Mouse (Mus musculus): ENCODE measurements around the gene Tiam1. TPM values are rescaled to one million over a fixed set of nuclear protein-coding genes. Genes with fewer than 3 reads are reported as not detected.
"Not testable (repeated sequence)": the region's sequence is repeated elsewhere in the genome, so short reads cannot be mapped to it uniquely, and the experiment has no call there.

The Tiam1 gene
- total RNA-seq, 2 experiments from 2014 or later = 58.8 to 64.4 TPM

DNA sequence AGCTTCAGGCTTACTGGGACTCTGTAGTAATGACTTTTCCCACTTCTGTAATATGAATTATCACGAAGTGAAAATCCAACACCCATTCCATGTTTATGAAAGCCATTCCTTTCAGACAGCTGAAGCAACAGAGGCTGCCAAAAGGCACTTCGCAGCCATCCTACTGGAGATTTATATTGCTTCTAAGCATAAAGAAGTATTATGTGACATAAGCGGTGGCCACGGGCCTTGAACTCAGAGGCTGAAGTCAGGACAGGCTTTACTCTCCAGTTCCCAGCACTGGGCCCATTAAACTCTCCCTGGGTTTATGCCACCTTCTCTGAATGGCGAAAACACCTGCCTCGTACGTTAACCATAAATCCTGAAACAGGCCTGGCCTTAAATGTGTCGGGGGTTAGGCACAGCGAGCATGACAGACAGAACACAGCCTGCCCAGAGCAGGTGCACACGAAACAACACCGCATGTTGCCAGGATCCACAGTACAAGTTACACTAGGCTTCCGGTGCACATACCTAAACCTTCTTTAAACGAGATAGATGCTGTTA, 26.9 kb downstream of the Tiam1 start:
- intact Hi-C loops (cut with DNase I) = no loop called here

DNA sequence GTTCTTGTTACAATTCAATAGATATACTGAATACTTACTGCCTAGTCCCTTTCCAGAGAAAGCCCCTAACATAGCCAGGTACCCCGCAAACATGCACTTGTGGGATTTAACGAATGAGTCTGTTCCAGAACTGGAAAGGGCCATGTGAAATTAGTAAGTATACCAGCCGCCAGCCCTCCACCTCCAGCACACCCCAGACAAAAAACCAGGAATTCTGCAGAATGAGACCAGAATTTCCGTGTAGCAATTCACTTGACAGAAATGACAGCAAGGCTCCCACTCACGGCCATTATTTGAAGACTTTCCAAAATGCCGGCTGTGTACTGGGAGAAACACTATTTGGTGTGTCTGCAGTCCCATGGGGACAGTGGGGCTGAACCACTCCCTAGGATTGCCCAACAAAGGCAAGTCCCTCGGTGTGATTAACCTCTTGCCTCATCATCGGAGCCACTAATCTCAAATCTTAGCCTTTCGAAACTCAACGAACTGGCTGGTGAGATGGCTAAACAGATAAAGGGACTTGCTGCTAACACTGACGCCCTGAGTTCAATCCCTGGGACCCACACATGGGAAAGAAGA, 30.9 kb downstream of the Tiam1 start:
- DNase-seq = no peak

More for the DNA sequence above, 26.9 kb downstream of the Tiam1 start:
- no peak for DNase-seq

DNA sequence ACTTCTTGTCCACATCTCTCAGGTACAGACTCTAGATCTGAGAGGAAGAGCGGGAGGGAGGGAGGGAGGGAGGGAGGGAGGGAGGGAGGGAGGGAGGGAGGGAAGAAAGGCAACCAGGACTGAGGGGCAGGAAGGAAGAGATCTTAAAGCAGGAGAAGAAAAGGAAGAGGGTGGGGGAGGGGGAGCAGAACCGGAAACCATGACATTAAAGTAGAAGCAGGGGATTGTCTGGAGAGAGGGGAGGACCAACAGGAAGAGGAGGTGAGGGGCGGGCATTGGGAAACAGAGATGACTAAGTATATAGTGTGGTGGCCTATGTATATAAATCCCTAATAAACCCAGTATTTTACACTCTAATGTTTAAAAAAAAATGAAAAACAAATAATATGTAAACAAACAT, 34.1 kb downstream of the Tiam1 start:
- no peak for DNase-seq
- intact Hi-C loops (cut with DNase I) = no loop called here

More for the DNA sequence above, 30.9 kb downstream of the Tiam1 start:
- intact Hi-C loops (cut with DNase I) = no loop called here

DNA sequence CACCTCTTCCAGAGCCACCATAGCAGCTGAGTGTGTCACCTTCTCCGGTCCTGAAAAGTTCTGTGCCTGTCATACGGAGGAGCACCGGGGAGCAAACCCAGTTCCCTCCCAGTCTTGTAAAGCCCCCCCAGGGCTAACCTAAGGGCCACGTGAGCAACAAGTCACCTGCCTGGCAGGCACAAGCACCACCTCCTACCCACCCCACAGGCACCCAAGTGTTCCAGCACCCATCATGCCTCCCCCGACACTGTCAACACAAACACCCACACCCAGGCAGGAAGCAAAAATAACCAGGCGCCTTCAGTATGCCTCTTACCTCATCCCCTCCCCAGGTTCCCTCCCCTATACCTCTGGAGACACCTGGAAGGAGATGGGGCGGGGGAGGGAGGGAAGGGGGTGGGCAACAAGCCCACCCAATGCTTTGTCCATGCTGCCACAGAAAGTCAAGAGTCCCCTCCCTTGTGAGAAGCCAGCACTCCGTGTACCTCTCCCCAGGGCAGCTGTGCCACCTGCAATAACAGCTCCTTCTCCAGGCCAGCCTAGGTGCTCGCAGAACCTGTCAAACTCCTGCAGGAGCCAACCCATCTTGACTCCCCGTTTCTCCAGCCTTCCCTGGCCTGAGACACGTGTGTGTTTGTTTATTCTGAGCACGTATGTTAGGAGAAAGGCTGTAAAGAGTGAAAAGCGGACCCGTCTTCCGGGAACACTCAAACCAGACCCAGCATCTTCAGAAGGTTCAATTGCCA, 38.7 kb downstream of the Tiam1 start:
- intact Hi-C loops (cut with DNase I) = no loop called here
- no peak for DNase-seq

DNA sequence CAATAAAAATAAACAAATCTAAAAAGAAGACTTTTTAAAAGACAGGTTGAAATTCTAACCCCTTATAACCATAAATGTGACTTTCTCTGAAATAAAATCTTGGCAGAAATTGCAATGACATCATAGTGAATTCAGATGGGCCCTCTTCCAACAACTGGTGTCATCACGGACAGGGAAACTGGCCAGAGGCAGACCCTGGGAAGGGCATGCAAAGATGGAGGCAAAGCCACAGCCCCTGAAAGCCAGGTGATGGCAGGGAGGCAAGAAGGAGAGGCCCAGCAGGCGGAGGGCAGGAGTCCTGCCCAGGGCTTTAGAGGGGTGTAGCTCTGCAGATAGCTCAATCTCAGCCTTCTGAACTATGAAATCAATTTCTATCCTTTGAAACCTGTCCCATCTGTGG, 39.8 kb downstream of the Tiam1 start:
- no peak for DNase-seq
- intact Hi-C loops (cut with DNase I) = no loop called here

DNA sequence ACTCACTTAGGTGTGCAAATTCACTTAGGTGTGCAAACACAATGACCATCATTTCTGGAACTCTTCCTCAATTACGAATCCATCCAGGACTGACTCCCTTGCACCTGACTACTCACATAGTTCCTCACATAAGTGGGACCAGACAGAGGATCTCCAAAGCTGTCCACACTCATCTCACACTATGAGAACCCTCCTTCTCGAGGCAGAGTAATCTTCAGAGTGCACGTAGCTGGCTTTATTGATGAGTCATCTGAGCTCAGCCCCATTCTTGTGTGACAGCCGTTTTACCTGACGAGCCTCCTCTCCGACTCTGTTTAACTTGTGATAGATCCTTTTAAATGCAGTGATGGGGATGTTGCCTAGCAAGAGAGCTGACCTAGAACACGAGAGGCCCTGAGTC, 41.0 kb downstream of the Tiam1 start:
- DNase-seq = no peak
- intact Hi-C loops (cut with DNase I) = no loop called here

DNA sequence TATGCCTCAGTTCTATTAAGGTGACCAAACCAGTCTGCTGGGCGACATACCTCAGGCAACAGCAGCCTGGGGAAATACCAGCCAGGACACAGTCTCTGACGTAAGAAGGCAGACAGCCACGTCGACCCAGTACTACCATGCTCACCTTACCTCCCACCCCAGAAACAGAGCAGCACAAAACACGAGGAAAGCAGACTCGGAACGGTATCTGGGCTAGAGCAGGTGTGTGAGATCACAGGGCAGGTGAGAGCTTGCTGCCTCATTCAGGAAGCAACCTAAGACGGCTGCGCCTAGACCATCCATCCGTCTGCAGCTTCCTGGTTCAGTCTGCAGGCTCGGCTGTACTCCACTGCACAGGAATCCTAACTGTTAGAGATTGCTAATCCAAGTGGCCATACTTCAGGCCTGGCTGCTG, 45.4 kb downstream of the Tiam1 start:
- intact Hi-C loops (cut with DNase I) = no loop called here
- no peak for DNase-seq

DNA sequence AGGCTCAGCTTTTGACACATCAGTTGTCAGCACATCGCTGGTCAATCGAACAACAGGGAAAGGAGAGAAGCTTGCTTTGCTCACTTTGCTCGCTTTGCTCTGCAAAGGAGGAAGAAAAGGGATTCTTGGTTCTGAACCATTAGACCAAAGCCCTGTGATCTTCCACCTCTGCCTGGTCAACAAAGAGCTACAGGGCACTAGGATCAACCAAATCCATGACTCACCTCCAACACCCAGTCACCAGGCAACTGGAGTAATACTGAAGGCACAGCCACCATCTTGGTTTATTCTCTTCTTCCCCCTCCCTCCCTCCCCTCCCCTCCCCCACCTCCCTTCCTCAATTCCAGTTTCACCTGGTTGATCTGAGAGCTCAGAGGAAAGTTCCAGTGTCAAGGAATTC, 45.8 kb downstream of the Tiam1 start:
- no peak for DNase-seq
- intact Hi-C loops (cut with DNase I) = no loop called here

DNA sequence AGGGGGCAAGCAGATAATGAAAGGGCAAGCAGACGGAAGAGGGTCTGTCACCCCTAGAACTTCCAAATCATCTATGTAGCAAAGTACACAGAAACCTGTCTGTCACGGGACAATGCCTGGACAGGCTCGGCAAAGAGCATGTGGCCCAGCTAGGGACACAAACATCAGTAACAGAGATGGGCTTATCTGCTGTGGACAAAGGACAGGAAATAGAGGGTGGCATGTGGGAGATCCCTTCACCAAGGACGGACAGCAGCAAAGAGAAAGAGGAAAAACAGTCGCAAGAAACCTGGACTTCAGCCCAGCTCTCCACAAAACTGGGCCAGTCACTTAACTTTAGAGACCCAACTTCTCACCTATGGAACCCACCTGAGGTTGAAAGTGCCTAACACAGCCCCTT, 47.6 kb downstream of the Tiam1 start:
- intact Hi-C loops (cut with DNase I) = no loop called here
- no peak for DNase-seq

DNA sequence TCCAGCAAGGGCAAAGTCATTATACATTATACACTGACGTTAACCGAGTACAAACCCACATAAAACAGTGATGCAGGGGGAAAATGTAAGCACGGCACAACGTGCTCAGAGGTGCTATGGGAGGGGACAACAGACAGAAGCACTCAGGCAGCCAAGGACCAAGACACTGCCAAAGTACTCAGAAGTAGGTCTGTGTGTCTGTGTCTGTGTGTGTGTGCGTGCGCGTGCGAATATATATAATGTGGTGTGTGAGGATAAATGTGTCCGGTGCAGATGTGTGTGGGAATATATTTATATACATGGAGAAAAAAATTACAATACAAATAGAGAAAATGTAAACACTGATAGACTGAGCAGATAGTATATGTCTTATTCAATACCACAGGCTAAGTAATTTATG, 50.6 kb downstream of the Tiam1 start:
- DNase-seq = no peak
- intact Hi-C loops (cut with DNase I) = no loop called here

DNA sequence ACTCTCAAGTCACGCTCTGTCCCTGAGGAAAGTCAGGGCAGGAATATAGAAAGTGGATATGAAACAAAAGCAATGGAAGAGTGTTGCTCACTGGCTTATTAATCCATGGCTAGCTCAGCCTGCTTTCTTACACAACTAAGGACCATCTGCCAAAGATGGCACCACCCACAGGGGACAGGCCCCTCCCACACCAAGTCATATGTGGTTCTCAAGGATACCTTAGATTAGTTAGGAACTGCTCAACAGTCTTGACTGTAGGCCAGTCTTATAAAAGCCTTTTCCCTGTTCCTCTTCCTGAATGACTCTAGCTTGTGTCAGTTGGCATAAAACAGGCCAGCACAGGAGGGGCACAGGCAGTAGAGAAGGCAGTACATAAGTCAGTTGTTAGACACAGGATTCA, 51.7 kb downstream of the Tiam1 start:
- DNase-seq = no peak
- intact Hi-C loops (cut with DNase I) = no loop called here

DNA sequence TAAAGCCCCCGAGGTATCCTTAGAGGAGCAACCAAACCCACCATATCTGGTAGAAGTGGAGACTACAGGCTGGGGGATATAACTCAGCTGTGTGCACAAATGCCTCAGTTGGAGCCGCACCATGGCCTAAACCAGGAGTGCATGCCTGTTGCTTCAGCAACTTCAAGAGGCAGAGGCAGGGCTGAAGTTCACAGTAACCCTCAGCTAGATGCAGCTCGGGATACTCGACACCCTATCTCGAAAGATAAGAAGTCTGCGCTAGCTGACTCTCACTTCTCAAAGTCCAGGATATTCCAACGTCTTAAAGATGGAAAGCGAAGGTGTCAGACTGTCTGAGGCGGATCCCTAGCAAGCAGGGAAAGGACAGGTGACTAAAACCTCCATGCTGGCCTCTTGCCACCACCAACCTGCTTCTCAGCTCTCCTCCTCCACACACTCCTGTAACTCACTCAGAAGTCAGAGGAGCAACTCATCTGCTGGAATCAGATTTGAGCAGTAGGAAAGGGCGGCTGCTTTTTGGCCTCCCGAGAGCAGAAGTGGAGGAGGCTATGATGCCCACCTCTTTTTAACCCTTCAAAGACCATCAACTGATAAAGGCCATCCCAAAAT, 52.4 kb downstream of the Tiam1 start:
- intact Hi-C loops (cut with DNase I) = no loop called here

DNA sequence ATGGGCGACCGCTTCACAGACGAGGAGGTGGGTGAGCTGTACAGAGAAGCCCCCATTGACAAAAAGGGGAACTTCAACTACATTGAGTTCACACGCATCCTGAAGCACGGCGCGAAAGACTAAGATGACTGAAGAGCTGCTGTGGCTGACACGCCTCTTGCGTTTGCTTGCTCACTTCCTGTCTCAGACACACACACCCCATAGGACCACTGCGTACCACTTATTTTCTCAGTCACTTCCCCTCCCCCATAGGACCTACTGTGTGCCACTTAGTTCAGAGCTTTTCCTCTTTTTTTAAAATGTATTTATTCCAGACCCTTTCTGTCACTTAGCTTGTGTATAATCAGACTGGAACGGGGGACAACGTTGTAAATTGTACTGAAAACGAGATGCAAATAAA, 53.2 kb downstream of the Tiam1 start:
- no peak for DNase-seq
- intact Hi-C loops (cut with DNase I) = no loop called here

More for the DNA sequence above, 52.4 kb downstream of the Tiam1 start:
- no peak for DNase-seq

DNA sequence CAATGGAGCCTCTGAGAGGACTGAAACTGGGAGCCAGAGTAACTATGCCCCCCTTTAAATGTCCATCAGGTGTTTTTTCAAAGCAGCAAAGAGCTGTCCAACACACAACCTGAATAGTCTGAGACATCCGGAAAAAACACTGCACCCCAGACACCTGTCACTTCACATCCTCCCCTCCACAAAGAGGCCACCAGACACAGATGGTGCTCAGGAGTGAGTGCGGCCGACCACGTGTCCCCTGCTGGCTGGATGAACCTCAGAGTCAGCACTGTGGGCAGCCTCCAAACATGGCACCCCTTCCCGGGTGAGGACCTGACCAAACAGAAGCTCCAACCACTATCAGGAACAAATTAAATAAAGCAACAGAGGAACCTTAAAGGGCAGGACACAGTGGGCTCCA, 56.3 kb downstream of the Tiam1 start:
- intact Hi-C loops (cut with DNase I) = no loop called here
- no peak for DNase-seq

DNA sequence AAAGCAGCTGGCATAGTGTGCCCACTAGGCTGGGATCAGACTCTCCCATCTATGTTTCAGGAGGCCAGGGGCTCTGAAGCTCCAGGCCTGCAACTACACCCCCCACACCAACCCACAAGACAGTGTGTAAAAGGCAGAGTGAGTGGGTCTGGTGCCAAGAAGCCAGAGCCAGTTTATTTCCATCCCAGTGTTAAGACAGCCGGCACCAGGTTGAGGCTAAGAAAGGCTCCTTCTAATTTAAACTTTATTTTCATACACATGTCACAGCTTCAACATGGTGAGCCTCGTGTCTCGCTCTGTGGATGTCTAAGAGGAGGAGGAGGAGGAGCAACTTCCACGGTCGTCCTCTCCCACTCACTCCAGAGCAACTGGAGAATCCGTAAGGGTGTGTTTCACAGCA, 57.5 kb downstream of the Tiam1 start:
- intact Hi-C loops (cut with DNase I) = no loop called here
- no peak for DNase-seq

DNA sequence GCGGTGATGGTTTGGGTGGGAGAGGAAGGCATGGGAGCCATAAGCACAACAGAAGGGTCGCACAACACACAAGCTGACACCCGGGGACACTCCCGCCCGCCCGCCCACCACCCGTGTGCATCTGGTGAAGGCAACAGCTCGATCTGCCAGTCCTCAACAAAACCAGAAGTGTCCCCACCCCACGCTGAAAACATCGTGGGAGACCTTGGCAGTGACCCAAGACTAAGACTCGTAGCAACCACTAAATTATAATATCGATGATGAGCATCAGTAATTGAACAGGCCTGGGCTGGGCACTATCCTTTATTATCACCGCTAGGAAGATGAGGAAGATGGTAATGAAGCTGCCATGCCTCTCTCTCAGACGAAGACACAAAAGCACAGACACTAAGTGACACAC, 58.0 kb downstream of the Tiam1 start:
- DNase-seq = no peak
- intact Hi-C loops (cut with DNase I) = no loop called here

DNA sequence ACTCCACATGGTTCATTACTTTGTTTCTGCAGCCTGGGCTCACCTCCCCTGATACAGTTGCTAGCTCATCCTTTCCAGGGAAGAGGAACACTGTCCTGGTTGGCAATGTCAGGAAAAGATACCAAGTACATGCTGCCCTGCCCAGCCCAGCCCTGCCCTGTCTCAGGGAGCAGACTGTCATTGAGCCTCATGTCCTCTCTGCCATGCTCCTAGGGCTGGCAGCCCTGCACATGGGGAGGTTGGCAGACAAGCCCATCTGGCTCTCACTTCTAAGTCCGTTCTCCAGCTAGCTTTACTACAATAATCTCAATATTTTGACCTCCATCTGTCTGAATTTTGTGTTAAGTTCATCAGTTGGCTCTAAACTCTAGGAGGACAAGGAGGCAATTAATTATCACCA, 62.4 kb downstream of the Tiam1 start:
- DNase-seq = peak; percentile 70
- intact Hi-C loops (cut with DNase I) = no loop called here

DNA sequence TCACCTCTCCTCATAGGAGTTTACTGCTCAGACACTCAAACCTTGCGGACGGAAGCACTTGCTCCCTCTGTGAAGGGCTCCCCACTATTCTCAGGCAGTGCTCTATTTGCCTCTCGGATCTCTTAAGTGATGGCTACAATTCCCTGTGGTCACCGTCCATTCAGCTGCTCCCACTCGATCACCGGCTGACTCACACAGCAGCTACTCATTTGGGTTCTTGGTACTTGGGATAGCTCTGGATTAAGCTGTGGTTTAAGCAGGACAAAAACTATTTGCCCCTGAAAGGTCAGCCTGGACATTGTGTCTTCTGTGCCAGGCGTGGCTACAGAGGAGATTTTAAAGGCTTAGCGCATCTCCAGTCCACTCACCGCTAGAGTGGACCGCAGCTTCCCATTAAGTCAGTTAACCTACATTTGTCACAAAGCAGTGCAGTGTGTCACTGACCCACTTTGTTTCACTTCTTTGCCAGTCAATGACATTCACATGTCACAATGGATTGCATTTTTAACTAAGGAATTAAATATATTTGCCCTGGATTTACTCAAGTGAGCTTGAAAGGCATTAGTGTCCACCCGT, 64.7 kb downstream of the Tiam1 start:
- intact Hi-C loops (cut with DNase I) = no loop called here
- DNase-seq = no peak

DNA sequence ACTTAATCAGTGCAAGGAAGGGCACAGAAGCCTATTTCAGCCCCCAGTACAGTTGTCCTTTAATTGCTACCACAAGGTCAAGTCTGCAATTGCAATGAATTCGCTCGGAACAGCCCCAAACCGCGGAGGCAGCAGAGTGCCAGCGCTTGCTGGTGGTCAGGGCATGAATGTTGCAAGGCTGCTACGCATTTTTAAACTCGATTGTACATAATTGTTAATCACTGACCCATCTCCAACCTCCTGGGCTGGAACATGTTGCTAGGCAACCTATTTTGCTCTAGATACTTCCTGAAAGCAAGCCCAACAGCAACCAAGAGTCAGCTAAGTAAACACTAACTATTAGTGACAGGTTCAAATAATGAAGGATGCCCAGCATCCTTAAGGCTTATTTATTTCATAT, 70.1 kb downstream of the Tiam1 start:
- DNase-seq = peak; percentile 57
- intact Hi-C loops (cut with DNase I) = no loop called here

DNA sequence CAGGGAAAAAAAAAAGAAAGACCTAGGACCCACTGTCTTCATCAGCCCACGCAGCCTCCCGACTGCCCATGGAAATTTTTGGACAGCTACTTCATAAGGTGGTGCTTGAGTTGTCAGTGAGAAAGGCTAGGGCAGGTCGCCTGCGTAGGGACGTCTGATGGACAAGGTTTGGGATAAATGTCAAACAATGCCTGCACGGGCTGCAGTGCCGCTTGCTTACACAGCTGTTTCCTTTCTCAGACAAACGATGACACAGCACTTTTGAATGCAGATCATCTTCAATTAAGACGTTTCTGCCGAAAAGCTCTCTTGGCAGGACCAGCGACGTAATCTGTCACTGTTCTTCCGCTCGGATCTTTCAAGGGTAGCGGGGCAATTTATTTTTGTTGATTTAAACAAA, 70.9 kb downstream of the Tiam1 start:
- DNase-seq = no peak
- intact Hi-C loops (cut with DNase I) = no loop called here

DNA sequence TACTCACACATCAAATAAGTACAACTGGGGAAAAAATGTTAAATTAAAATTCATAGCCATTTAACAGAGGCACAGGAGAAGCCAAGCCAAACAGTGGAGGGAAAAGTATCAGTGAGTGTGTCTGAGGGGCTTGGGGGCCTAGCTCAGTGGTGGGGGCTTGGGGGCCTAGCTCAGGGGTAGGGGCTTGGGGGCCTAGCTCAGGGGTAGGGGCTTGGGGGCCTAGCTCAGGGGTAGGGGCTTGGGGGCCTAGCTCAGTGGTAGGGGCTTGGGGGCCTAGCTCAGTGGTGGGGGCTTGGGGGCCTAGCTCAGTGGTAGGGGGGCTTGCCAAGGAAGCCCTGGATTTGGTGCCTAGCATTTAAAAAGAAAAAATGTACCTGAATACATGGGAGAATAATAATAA, 72.4 kb downstream of the Tiam1 start:
- intact Hi-C loops (cut with DNase I); DNase-seq: not testable (repeated sequence)

DNA sequence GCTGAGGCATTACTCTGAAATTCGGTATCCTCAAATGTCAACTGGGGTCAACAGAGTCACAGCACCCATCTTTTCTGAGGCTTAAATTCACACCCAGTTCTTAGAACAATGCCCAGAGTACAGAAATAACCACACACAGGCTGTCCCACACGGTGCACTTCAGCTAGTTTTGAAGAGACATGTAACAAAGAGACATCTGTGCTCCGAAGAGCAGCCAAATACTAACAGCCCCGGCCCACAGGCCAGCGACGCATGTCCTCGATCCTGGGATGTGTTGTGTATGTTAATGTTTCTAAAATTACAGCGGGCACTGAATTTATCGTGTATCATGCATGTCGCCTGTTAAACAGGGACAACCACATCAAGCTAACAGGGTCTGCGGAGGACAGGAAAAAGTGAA, 73.5 kb downstream of the Tiam1 start:
- no peak for DNase-seq

More for the DNA sequence above, 73.5 kb downstream of the Tiam1 start:
- intact Hi-C loops (cut with DNase I) = no loop called here
